Mouse (Mus musculus) embryonic fibroblast, embryonic 13.5 days (primary cell): ENCODE results near the gene Aldh1a1.
"Not testable (repeated sequence)": the region's sequence is repeated elsewhere in the genome, so short reads cannot be mapped to it uniquely, and the experiment has no call there.

Experiments
- CTCF ChIP-seq: IDR thresholded peaks from 2 replicates; pipeline ENCODE4 v1.5.1; 2011; ENCODE audit warnings: mild to moderate bottlenecking, control low read depth, low read length, moderate library complexity, borderline replicate concordance; ENCODE audit not compliant: insufficient read depth
- POLR2A ChIP-seq: IDR thresholded peaks from 2 replicates; pipeline ENCODE4 v1.6.1; 2011; ENCODE audit warnings: low read depth, mild to moderate bottlenecking, control low read depth, low read length, moderate library complexity

DNA sequence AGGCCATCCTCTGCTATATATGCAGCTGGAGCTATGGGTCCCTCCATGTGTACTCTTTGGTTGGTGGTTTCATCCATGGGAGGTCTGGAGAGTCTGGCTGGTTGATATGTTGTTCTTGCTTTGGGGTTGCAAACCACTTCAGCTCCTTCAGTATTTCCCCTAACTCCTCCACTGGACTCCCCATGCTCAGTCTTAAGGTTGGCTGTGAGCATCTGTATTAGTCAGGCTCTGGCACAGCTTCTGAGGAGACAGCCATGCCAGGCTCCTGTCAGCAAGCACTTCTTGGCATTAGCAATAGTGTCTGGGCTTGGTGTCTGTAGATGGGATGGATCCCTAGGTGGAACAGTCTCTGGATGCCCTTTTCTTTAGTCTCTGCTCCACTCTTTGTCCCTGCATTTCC is 155.0 kb downstream of the Aldh1a1 start:
- TF ChIP-seq CTCF, POLR2A: not testable (repeated sequence)
